Mouse (Mus musculus) MEL (cell line): ENCODE results near the gene Ly6g6c. TPM values are rescaled to one million over a fixed set of nuclear protein-coding genes. Genes with fewer than 3 reads are reported as not detected.

Source experiments
- DNase-seq: peaks from one replicate; pipeline ENCODE4 v3.0.0; 2011; ENCODE audit warnings: low read depth, low spot score
- H3K27ac ChIP-seq: 2 replicates; pipeline ENCODE4 v1.5.1; 2012; ENCODE audit warnings: low read depth, mild to moderate bottlenecking, control low read depth, low read length, moderate library complexity; ENCODE audit not compliant: control insufficient read depth
- H3K27me3 ChIP-seq, 2 experiments: fragments of 150-350 bp in 1 of 2; sonication (generic) in 1 of 2; 2 replicates each; pipeline ENCODE4 v1.6.1; 2012; ENCODE audit warnings: low read length in 2 of 2, mild to moderate bottlenecking in 2 of 2, improper control_type of control experiment in 1 of 2, moderate library complexity in 1 of 2; ENCODE audit not compliant: insufficient read depth in 2 of 2, control insufficient read depth in 1 of 2
- H3K36me3 ChIP-seq, 2 experiments: 2 replicates each; pipeline ENCODE4 v1.6.1; 2012 to 2014; ENCODE audit warnings: low read length in 2 of 2, improper control_type of control experiment in 1 of 2, inconsistent platforms in 1 of 2, mild to moderate bottlenecking in 1 of 2; ENCODE audit not compliant: insufficient read depth in 2 of 2, control insufficient read depth in 1 of 2
- H3K4me1 ChIP-seq, 2 experiments: fragments of 150-350 bp in 1 of 2; sonication (generic) in 1 of 2; 2 replicates each; pipeline ENCODE4 v1.6.1; 2012; ENCODE audit warnings: low read length in 2 of 2, improper control_type of control experiment in 1 of 2, mild to moderate bottlenecking in 1 of 2; ENCODE audit not compliant: insufficient read depth in 2 of 2, control insufficient read depth in 1 of 2
- H3K4me3 ChIP-seq, 2 experiments: fragments of 150-350 bp in 1 of 2; sonication (generic) in 1 of 2; 2 replicates each; pipeline ENCODE4 v1.5.1; 2012; ENCODE audit warnings: low read depth in 2 of 2, low read length in 2 of 2, mild to moderate bottlenecking in 2 of 2, moderate library complexity in 2 of 2, control low read depth in 1 of 2, improper control_type of control experiment in 1 of 2; ENCODE audit not compliant: control insufficient read depth in 1 of 2, insufficient read depth in 1 of 2
- H3K79me2 ChIP-seq: 2 replicates; pipeline ENCODE4 v1.6.1; 2012; ENCODE audit warnings: mild to moderate bottlenecking, low read length, moderate library complexity; ENCODE audit not compliant: control insufficient read depth, poor library complexity, insufficient read depth
- H3K9ac ChIP-seq: 2 replicates; pipeline ENCODE4 v1.6.1; 2012; ENCODE audit warnings: low read depth, mild to moderate bottlenecking, control low read depth, low read length, moderate library complexity; ENCODE audit not compliant: control insufficient read depth, poor library complexity, severe bottlenecking
- H3K9me3 ChIP-seq: fragments of 150-350 bp; sonication (generic); replicated peaks from 2 replicates; pipeline ENCODE4 v1.6.1; 2012; ENCODE audit warnings: mild to moderate bottlenecking, low read length, improper control_type of control experiment, moderate library complexity; ENCODE audit not compliant: insufficient read depth
- BHLHE40 ChIP-seq: IDR thresholded peaks from 2 replicates; pipeline ENCODE4 v1.6.1; 2012; ENCODE audit warnings: low read depth, mild to moderate bottlenecking, inconsistent platforms, low read length, improper control_type of control experiment, borderline replicate concordance
- CHD1 ChIP-seq: IDR thresholded peaks from 2 replicates; pipeline ENCODE4 v1.6.1; 2012; ENCODE audit warnings: low read depth, mild to moderate bottlenecking, inconsistent platforms, low read length, improper control_type of control experiment
- CHD2 ChIP-seq: IDR thresholded peaks from 2 replicates; pipeline ENCODE4 v1.6.1; 2011; ENCODE audit warnings: low read length, improper control_type of control experiment
- CTCF ChIP-seq, 3 experiments: IDR thresholded peaks in 2 of 3; conservative IDR thresholded peaks in 1 of 3; 2 replicates each; pipeline ENCODE4 v1.5.1; 2011 to 2012; ENCODE audit warnings: low read length in 3 of 3, low read depth in 2 of 3, mild to moderate bottlenecking in 2 of 3, improper control_type of control experiment in 1 of 3, inconsistent platforms in 1 of 3, mixed read lengths in 1 of 3, moderate library complexity in 1 of 3; ENCODE audit not compliant: control insufficient read depth in 1 of 3, insufficient read depth in 1 of 3, poor library complexity in 1 of 3, severe bottlenecking in 1 of 3
- E2F4 ChIP-seq: IDR thresholded peaks from 2 replicates; pipeline ENCODE4 v1.6.1; 2011; ENCODE audit warnings: low read depth, low read length, improper control_type of control experiment, borderline replicate concordance
- ELF1 ChIP-seq: IDR thresholded peaks from 2 replicates; pipeline ENCODE4 v1.6.1; 2014; ENCODE audit warnings: low read depth, mild to moderate bottlenecking, inconsistent platforms, low read length, improper control_type of control experiment, moderate library complexity
- EP300 ChIP-seq, 2 experiments: IDR thresholded peaks; 2 replicates each; pipeline ENCODE4 v1.6.1; 2011; ENCODE audit warnings: improper control_type of control experiment in 2 of 2, low read length in 2 of 2, low read depth in 1 of 2, mild to moderate bottlenecking in 1 of 2
- ETS1 ChIP-seq: IDR thresholded peaks from 2 replicates; pipeline ENCODE4 v1.6.1; 2012; ENCODE audit warnings: low read depth, mild to moderate bottlenecking, inconsistent platforms, low read length, improper control_type of control experiment, moderate library complexity
- GABPA ChIP-seq: IDR thresholded peaks from 2 replicates; pipeline ENCODE4 v1.6.1; 2012; ENCODE audit warnings: low read depth, mild to moderate bottlenecking, inconsistent platforms, low read length, improper control_type of control experiment, moderate library complexity
- GATA1 ChIP-seq: IDR thresholded peaks from 2 replicates; pipeline ENCODE4 v1.6.1; 2011; ENCODE audit warnings: low read depth, low read length, improper control_type of control experiment
- HCFC1 ChIP-seq: IDR thresholded peaks from 2 replicates; pipeline ENCODE4 v1.6.1; 2012; ENCODE audit warnings: low read depth, mild to moderate bottlenecking, inconsistent platforms, low read length, improper control_type of control experiment, moderate library complexity
- JUND ChIP-seq: IDR thresholded peaks from 2 replicates; pipeline ENCODE4 v1.6.1; 2011; ENCODE audit warnings: low read depth, mild to moderate bottlenecking, improper control_type of control experiment, low read length
- KAT2A ChIP-seq: conservative IDR thresholded peaks from 2 replicates; pipeline ENCODE4 v1.6.1; 2012; ENCODE audit warnings: low read depth, low read length, improper control_type of control experiment, inconsistent platforms
- MAFK ChIP-seq: IDR thresholded peaks from 2 replicates; pipeline ENCODE4 v1.6.1; 2011; ENCODE audit warnings: low read depth, mild to moderate bottlenecking, low read length, improper control_type of control experiment, borderline replicate concordance
- MAX ChIP-seq: IDR thresholded peaks from 2 replicates; pipeline ENCODE4 v1.6.1; 2011; ENCODE audit warnings: low read length, improper control_type of control experiment
- MEF2A ChIP-seq: IDR thresholded peaks from 2 replicates; pipeline ENCODE4 v1.6.1; 2014; ENCODE audit warnings: low read depth, mild to moderate bottlenecking, inconsistent platforms, low read length, improper control_type of control experiment; ENCODE audit not compliant: poor library complexity, insufficient replicate concordance, severe bottlenecking; ENCODE audit errors: extremely low read depth
- MYB ChIP-seq: IDR thresholded peaks from 2 replicates; pipeline ENCODE4 v1.6.1; 2011; ENCODE audit warnings: mild to moderate bottlenecking, low read depth, low read length, improper control_type of control experiment
- MYC ChIP-seq: IDR thresholded peaks from 2 replicates; pipeline ENCODE4 v1.6.1; 2011; ENCODE audit warnings: low read depth, mild to moderate bottlenecking, low read length, improper control_type of control experiment, moderate library complexity
- NRF1 ChIP-seq: IDR thresholded peaks from 2 replicates; pipeline ENCODE4 v1.6.1; 2014; ENCODE audit warnings: low read depth, mild to moderate bottlenecking, inconsistent platforms, low read length, improper control_type of control experiment, moderate library complexity; ENCODE audit not compliant: poor library complexity, insufficient read depth, severe bottlenecking
- POLR2A ChIP-seq, 2 experiments: IDR thresholded peaks; 2 replicates each; pipeline ENCODE4 v1.6.1; 2011 to 2012; ENCODE audit warnings: low read length in 2 of 2, mild to moderate bottlenecking in 2 of 2, control low read depth in 1 of 2, improper control_type of control experiment in 1 of 2, low read depth in 1 of 2, moderate library complexity in 1 of 2; ENCODE audit not compliant: control insufficient read depth in 1 of 2, insufficient read depth in 1 of 2, poor library complexity in 1 of 2
- POLR2AphosphoS5 ChIP-seq: IDR thresholded peaks from 2 replicates; pipeline ENCODE4 v1.6.1; 2012; ENCODE audit warnings: low read depth, borderline replicate concordance, mild to moderate bottlenecking, inconsistent platforms, low read length, moderate library complexity, mixed read lengths
- RAD21 ChIP-seq: IDR thresholded peaks from 2 replicates; pipeline ENCODE4 v1.6.1; 2011; ENCODE audit warnings: mild to moderate bottlenecking, low read depth, low read length, improper control_type of control experiment
- RCOR1 ChIP-seq: IDR thresholded peaks from 2 replicates; pipeline ENCODE4 v1.6.1; 2012; ENCODE audit warnings: low read depth, mild to moderate bottlenecking, inconsistent platforms, low read length, improper control_type of control experiment
- SIN3A ChIP-seq: IDR thresholded peaks from 2 replicates; pipeline ENCODE4 v1.6.1; 2012; ENCODE audit warnings: low read length, improper control_type of control experiment, inconsistent platforms
- TBP ChIP-seq: IDR thresholded peaks from 2 replicates; pipeline ENCODE4 v1.8.0; 2011; ENCODE audit warnings: low read depth, low read length, improper control_type of control experiment
- TCF12 ChIP-seq: IDR thresholded peaks from 2 replicates; pipeline ENCODE4 v1.6.1; 2014; ENCODE audit warnings: low read depth, mild to moderate bottlenecking, inconsistent platforms, low read length, improper control_type of control experiment, moderate library complexity
- UBTF ChIP-seq: IDR thresholded peaks from 2 replicates; pipeline ENCODE4 v1.6.1; 2012; ENCODE audit warnings: low read depth, mild to moderate bottlenecking, inconsistent platforms, low read length, improper control_type of control experiment, moderate library complexity, borderline replicate concordance; ENCODE audit not compliant: insufficient read depth
- USF1 ChIP-seq: IDR thresholded peaks from 2 replicates; pipeline ENCODE4 v1.6.1; 2014; ENCODE audit warnings: low read depth, mild to moderate bottlenecking, inconsistent platforms, low read length, improper control_type of control experiment, moderate library complexity
- USF2 ChIP-seq, 2 experiments: IDR thresholded peaks; 2 replicates each; pipeline ENCODE4 v1.6.1; 2011 to 2012; ENCODE audit warnings: improper control_type of control experiment in 2 of 2, low read length in 2 of 2, borderline replicate concordance in 1 of 2, inconsistent platforms in 1 of 2, low read depth in 1 of 2, mild to moderate bottlenecking in 1 of 2; ENCODE audit not compliant: insufficient read depth in 1 of 2
- ZC3H11A ChIP-seq: IDR thresholded peaks from 2 replicates; pipeline ENCODE4 v1.6.1; 2012; ENCODE audit warnings: low read depth, mild to moderate bottlenecking, inconsistent platforms, low read length, improper control_type of control experiment
- ZKSCAN1 ChIP-seq: IDR thresholded peaks from 2 replicates; pipeline ENCODE4 v1.6.1; 2012; ENCODE audit warnings: low read depth, mild to moderate bottlenecking, inconsistent platforms, low read length, improper control_type of control experiment, moderate library complexity
- ZMIZ1 ChIP-seq: IDR thresholded peaks from 2 replicates; pipeline ENCODE4 v1.6.1; 2012; ENCODE audit warnings: low read depth, mild to moderate bottlenecking, inconsistent platforms, low read length, improper control_type of control experiment, moderate library complexity
- ZNF384 ChIP-seq: IDR thresholded peaks from 2 replicates; pipeline ENCODE4 v1.6.1; 2012; ENCODE audit warnings: low read depth, mild to moderate bottlenecking, inconsistent platforms, low read length, improper control_type of control experiment
- polyA plus RNA-seq, 2 experiments: library from polyadenylated mRNA; stranded (reverse) in 1 of 2; unstranded in 1 of 2; fragments of >175 nt in 1 of 2; fragments of >200 nt in 1 of 2; gene quantifications; 2 replicates each; pipeline versions ENCODE4 v1.2.1 to v1.2.4; 2012; ENCODE audit warnings: low replicate concordance in 2 of 2, low read depth in 1 of 2; ENCODE audit not compliant: insufficient read length in 2 of 2, insufficient read depth in 1 of 2, missing spikeins in 1 of 2
- total RNA-seq: library from RNA; depleted of rRNA; stranded (reverse); fragments of 300-350 nt; gene quantifications from 2 replicates; pipeline ENCODE4 v1.2.3, GENCODE M21; 2012

Gene Ly6g6c
- total and polyA plus RNA-seq, 3 experiments = 0.24 TPM; not detected in 2

GRCm38 (mm10) chr17:35051156-35052086 is 13.8 kb upstream of the Ly6g6c start:
- Histone ChIP-seq H3K9ac (peak overlapping the region; percentile 90), H3K27me3 (no peaks in the 10 kb centered on the region), H3K79me2 (peaks cover 42% of the 10 kb centered on the region), H3K27ac (peak overlapping the region; percentile 97), H3K36me3 (peaks cover 8 to 27% of the 10 kb centered on the region in 2 experiments), H3K9me3 (no peaks in the 10 kb centered on the region), H3K4me3 (peak overlapping the region; percentile 76 to 87), H3K4me1 (peaks cover 0 to 26% of the 10 kb centered on the region in 2 experiments; a peak in 2 of 4 replicates)
- DNase-seq = peak; percentile 98
- TF ChIP-seq USF1 (no peak), SIN3A (peak; percentile 87), ZC3H11A (0 out of 2 replicates have a peak, but pooled peaks have one; percentile 16), MAFK (0 out of 2 replicates have a peak, but pooled peaks have one; percentile 54), GATA1 (peak; percentile 67), GABPA (0 out of 2 replicates have a peak, but pooled peaks have one; percentile 27), KAT2A (peak; percentile 28; the same call in 1 of the 2 replicates), CHD1 (peak; percentile 96), TCF12 (no peak; the same call in 1 of the 2 replicates), JUND (peak; percentile 67; the same call in 1 of the 2 replicates), MEF2A (no peak), POLR2AphosphoS5 (no peak), POLR2A (IDR thresholded peaks at IDR 0.05; ENCODE audit: control insufficient read depth in 1 of 2, insufficient read depth in 1 of 2, low read depth in 1 of 2, low read length in 2 of 2, poor library complexity in 1 of 2) (peak; percentile 74 to 80), ZMIZ1 (peak; percentile 82), EP300 (IDR thresholded peaks at IDR 0.05; ENCODE audit: low read depth in 1 of 2, low read length in 2 of 2) (peak; percentile 10 to 60; a peak in 2 of 4 replicates), MYB (0 out of 2 replicates have a peak, but pooled peaks have one; percentile 16), NRF1 (no peak), RAD21 (no peak), RCOR1 (no peak), MYC (peak; percentile 60; the same call in 1 of the 2 replicates), ZKSCAN1 (no peak), TBP (peak; percentile 90), BHLHE40 (no peak; the same call in 1 of the 2 replicates), E2F4 (0 out of 2 replicates have a peak, but pooled peaks have one; percentile 28), USF2 (IDR thresholded peaks at IDR 0.05; ENCODE audit: borderline replicate concordance in 1 of 2, insufficient read depth in 1 of 2, low read depth in 1 of 2, low read length in 2 of 2) (no peak), ETS1 (peak; percentile 98), CTCF (IDR thresholded peaks at IDR 0.05 in 2 of 3, conservative IDR thresholded peaks at IDR 0.05 in 1 of 3; ENCODE audit: control insufficient read depth in 1 of 3, insufficient read depth in 1 of 3, low read depth in 2 of 3, low read length in 3 of 3, poor library complexity in 1 of 3, severe bottlenecking in 1 of 3) (no peak), ELF1 (peak; percentile 55), ZNF384 (peak; percentile 74), MAX (no peak), UBTF (no peak), HCFC1 (peak; percentile 78), CHD2 (no peak)
